Mouse (Mus musculus) testis, adult 2 months (tissue): ENCODE results near the gene Smurf1.

Experiments used
- CTCF ChIP-seq: fragments of 200-500 bp; IDR thresholded peaks from 2 replicates; pipeline ENCODE4 v1.5.1; 2012; ENCODE audit warnings: low read depth, mild to moderate bottlenecking, inconsistent platforms, low read length, moderate library complexity; ENCODE audit not compliant: control insufficient read depth, insufficient read depth, insufficient replicate concordance
- POLR2A ChIP-seq: fragments of 200-500 bp; IDR thresholded peaks from 2 replicates; pipeline ENCODE4 v1.6.1; 2012; ENCODE audit warnings: low read depth, mild to moderate bottlenecking, inconsistent platforms, low read length, moderate library complexity; ENCODE audit not compliant: control insufficient read depth

DNA sequence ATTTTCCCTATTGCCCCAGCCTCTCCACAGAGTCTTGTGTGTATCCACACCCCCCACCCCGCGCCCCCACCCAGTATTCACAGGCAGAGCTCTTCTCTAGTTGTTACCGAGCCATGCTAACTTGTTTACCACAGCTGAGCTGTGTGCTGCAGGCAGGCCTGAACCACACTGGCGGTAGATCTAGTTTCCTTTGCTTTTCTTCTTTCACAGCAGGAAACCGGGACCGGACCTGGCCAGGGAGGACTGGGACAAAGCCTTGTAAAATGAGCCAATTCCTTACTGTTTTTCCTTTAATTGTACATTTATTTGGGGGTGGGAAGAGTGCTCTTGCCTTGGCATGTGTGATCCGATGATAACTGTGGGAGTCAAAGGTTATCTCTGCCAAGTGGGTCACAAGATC, 96.2 kb downstream of the Smurf1 start:
- no peak for TF ChIP-seq POLR2A
- no peak for TF ChIP-seq CTCF
